Mouse (Mus musculus) embryo, embryonic 10.5 days (tissue): Measurements from ENCODE around the gene Abhd11.
"Not testable (repeated sequence)": the region's sequence is repeated elsewhere in the genome, so short reads cannot be mapped to it uniquely, and the experiment has no call there.

Source experiments
- DNase-seq: peaks from one replicate; pipeline ENCODE4 v3.0.0-alpha.2; 2015; ENCODE audit warnings: low spot score

Gene Abhd11

DNA sequence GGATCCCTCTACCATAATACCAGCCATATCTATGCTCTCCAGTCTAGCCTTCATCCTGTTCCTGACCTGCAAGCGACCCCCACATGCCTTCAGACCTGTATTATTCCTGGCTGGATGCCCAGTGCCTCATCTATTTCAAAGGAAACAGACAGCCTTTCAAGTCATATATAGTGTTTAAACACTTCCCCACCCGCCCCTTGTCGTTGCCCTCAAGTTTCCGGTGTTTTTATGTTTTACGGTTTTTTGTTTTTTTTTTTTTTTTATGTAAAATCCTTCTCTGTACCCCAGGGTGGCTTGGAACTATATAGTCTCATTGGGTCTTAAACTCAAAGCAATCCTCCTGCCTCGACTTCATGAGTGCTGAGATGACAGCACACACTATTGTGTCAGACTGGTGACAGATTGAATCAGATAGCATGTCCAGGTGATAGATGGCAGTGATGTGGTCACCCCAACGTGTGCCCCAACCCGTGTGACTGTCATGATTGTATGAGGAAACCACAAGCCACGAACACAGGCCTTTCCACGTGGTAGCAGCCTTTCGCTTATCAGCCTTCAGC, 15.8 kb downstream of the Abhd11 start:
- DNase-seq: peak; percentile 40

DNA sequence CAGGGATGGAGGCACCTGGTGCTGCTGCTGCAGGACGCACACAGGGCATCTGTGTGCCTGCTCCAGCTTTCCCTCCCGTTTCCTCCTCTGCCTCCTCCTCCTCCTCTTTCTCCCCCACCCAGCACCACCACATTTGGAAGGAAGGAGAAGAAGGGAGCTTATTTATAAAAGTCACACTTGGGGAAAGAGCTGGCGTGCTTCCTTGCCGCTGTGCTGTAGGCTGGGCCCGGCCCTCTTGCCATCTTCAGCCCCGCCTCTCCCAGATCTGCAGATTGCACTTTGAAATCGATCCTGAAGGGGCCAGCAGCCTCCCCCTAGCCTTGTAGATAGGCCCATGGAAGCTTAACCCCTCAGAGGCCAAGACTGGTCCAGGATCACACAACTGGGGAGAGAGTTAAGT, 16.9 kb downstream of the Abhd11 start:
- DNase-seq: no peak

GRCm38 (mm10) chr5:135029007-135029854, 20.3 kb downstream of the Abhd11 start:
- DNase-seq: no peak

DNA sequence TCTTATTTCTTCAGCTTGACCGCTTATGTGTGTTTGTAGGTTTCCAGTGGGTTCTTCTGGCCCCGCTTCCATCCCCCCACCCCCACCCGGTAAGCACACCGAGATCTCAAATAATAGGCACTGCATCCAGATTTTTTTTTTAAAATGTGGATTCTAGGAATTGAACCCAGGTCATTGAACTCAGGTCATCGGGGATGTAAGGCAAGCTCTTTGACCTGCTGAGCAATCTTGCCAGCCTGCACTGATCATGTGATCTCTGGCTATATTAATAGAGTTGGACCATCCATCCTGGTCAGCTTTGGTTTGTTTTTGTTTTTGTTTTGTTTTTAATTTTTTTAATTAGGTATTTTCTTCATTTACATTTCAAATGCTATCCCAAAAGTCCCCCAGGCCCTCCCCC, 23.6 kb downstream of the Abhd11 start:
- DNase-seq: no peak

- no peak for DNase-seq
These were observed 25.6 kb downstream of the Abhd11 start for GRCm38 (mm10) chr5:135034593-135034992.

DNA sequence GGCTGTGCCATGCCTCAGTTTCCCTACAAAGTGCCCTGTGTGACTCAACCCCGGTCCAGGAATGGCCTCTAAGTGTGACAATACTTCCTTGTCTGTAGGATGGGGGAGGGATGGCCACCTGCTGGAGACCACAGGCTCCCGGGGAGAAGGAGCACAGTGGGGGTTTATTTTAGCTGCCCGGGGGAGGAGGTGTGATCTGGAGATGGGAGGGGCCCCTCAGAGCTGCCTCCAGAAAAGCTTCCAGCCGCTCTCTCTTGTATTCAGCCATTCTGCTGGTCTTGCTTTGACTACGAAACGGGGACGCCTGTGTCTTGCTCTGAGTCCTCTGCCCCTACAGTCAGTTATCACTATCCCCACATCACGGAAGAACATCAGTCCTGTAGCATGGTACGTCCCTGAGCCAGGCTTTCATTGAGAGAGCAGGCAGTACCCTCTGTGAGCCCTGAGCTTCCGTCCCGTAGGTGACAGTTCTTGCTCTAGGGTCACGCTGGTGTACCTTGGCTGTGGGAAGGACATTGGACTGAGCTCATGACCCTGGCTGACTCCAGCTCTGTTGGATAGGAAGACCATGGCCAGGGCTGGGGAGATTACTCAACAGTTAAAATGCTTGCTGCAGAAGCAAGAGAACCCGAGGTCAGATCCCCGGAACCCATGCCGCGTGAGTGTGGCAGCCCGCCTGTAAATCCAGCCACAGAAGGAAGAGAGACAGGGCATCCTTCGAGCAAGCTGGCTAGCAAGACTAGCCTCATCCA, 26.8 kb downstream of the Abhd11 start:
- DNase-seq: no peak

- DNase-seq: no peak
These were observed 29.0 kb downstream of the Abhd11 start for GRCm38 (mm10) chr5:135037946-135038345.

DNA sequence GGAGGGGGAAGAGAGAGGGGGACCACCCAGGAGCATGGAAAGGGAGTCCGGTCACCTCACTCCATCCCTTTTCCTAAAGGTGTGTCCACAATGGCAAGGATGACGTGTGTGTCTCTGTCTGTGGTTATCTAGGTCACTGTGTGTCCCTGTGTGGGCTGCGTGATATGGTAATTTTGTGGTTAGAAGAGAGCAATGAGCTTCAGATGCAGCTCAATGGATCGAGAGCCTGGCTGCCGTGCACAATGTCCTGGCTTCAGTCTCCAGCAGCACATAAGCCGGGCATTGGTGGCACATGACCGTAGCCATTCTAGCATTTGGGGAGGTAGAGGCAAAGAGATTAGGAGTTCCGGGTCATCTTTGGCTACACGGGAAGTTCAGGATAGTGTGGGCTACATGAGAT, 30.6 kb downstream of the Abhd11 start:
- DNase-seq: no peak

GRCm38 (mm10) chr5:135040059-135040458, 31.1 kb downstream of the Abhd11 start:
- no peak for DNase-seq

DNA sequence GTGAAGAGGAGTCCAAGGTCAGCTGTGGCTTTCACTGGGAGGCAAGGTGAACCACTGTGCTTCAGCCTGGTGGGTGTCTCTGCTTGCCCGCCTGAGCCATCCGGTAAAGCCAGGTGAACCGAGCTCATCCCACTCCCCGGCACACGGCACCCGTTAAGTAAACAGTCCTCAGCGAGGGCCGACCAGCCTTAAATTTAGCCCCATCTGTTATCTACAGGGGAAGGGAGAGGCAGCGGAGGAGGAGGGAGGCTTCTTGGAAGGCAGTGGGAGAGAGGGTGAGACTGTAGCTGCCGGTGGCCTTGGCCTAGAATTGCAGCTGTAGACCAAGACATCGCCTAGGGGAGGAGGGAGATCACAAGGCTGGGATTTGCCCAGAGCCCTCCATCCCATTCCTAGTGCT, 31.8 kb downstream of the Abhd11 start:
- no peak for DNase-seq

- no peak for DNase-seq
These were observed 33.3 kb downstream of the Abhd11 start for GRCm38 (mm10) chr5:135042105-135042788.

DNA sequence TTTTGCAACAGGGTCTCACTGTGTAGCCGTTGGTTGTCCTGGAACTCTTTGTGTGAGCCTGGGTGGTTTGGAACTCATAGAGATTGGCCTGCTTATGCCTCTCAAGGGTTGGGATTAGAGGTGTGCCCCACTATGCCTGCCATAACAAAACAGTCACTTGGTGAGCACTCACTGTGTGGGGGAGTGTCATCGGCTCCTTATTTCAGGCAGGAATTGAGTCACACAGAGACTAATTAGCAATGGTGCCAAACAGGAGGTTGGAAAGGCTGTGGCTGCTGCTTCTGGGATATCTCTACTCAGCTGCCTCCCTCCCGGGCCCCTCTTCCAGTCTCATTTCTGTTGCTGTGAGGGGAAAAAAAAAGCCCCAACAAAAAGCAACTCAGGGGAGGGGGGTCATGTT, 35.6 kb downstream of the Abhd11 start:
- DNase-seq: no peak

GRCm38 (mm10) chr5:135048539-135048938, 39.6 kb downstream of the Abhd11 start:
- no peak for DNase-seq

GRCm38 (mm10) chr5:135049268-135049667, 40.3 kb downstream of the Abhd11 start:
- not testable (repeated sequence) for DNase-seq

GRCm38 (mm10) chr5:135053356-135053755, 44.4 kb downstream of the Abhd11 start:
- DNase-seq: no peak
